Mouse (Mus musculus) MEL (cell line): ENCODE measurements around the gene Meis3. TPM values are rescaled to one million over a fixed set of nuclear protein-coding genes. Genes with fewer than 3 reads are reported as not detected.

ENCODE experiments used
- DNase-seq: peaks from one replicate; pipeline ENCODE4 v3.0.0; 2011; ENCODE audit warnings: low read depth, low spot score
- H3K27ac ChIP-seq: 2 replicates; pipeline ENCODE4 v1.5.1; 2012; ENCODE audit warnings: low read depth, mild to moderate bottlenecking, control low read depth, low read length, moderate library complexity; ENCODE audit not compliant: control insufficient read depth
- H3K27me3 ChIP-seq, 2 experiments: fragments of 150-350 bp in 1 of 2; sonication (generic) in 1 of 2; 2 replicates each; pipeline ENCODE4 v1.6.1; 2012; ENCODE audit warnings: low read length in 2 of 2, mild to moderate bottlenecking in 2 of 2, improper control_type of control experiment in 1 of 2, moderate library complexity in 1 of 2; ENCODE audit not compliant: insufficient read depth in 2 of 2, control insufficient read depth in 1 of 2
- H3K36me3 ChIP-seq, 2 experiments: 2 replicates each; pipeline ENCODE4 v1.6.1; 2012 to 2014; ENCODE audit warnings: low read length in 2 of 2, improper control_type of control experiment in 1 of 2, inconsistent platforms in 1 of 2, mild to moderate bottlenecking in 1 of 2; ENCODE audit not compliant: insufficient read depth in 2 of 2, control insufficient read depth in 1 of 2
- H3K4me1 ChIP-seq, 2 experiments: fragments of 150-350 bp in 1 of 2; sonication (generic) in 1 of 2; 2 replicates each; pipeline ENCODE4 v1.6.1; 2012; ENCODE audit warnings: low read length in 2 of 2, improper control_type of control experiment in 1 of 2, mild to moderate bottlenecking in 1 of 2; ENCODE audit not compliant: insufficient read depth in 2 of 2, control insufficient read depth in 1 of 2
- H3K4me3 ChIP-seq, 2 experiments: fragments of 150-350 bp in 1 of 2; sonication (generic) in 1 of 2; 2 replicates each; pipeline ENCODE4 v1.5.1; 2012; ENCODE audit warnings: low read depth in 2 of 2, low read length in 2 of 2, mild to moderate bottlenecking in 2 of 2, moderate library complexity in 2 of 2, control low read depth in 1 of 2, improper control_type of control experiment in 1 of 2; ENCODE audit not compliant: control insufficient read depth in 1 of 2, insufficient read depth in 1 of 2
- H3K79me2 ChIP-seq: 2 replicates; pipeline ENCODE4 v1.6.1; 2012; ENCODE audit warnings: mild to moderate bottlenecking, low read length, moderate library complexity; ENCODE audit not compliant: control insufficient read depth, poor library complexity, insufficient read depth
- H3K9ac ChIP-seq: 2 replicates; pipeline ENCODE4 v1.6.1; 2012; ENCODE audit warnings: low read depth, mild to moderate bottlenecking, control low read depth, low read length, moderate library complexity; ENCODE audit not compliant: control insufficient read depth, poor library complexity, severe bottlenecking
- H3K9me3 ChIP-seq: fragments of 150-350 bp; sonication (generic); replicated peaks from 2 replicates; pipeline ENCODE4 v1.6.1; 2012; ENCODE audit warnings: mild to moderate bottlenecking, low read length, improper control_type of control experiment, moderate library complexity; ENCODE audit not compliant: insufficient read depth
- CHD1 ChIP-seq: IDR thresholded peaks from 2 replicates; pipeline ENCODE4 v1.6.1; 2012; ENCODE audit warnings: low read depth, mild to moderate bottlenecking, inconsistent platforms, low read length, improper control_type of control experiment
- ELF1 ChIP-seq: IDR thresholded peaks from 2 replicates; pipeline ENCODE4 v1.6.1; 2014; ENCODE audit warnings: low read depth, mild to moderate bottlenecking, inconsistent platforms, low read length, improper control_type of control experiment, moderate library complexity
- KAT2A ChIP-seq: conservative IDR thresholded peaks from 2 replicates; pipeline ENCODE4 v1.6.1; 2012; ENCODE audit warnings: low read depth, low read length, improper control_type of control experiment, inconsistent platforms
- MAZ ChIP-seq: IDR thresholded peaks from 2 replicates; pipeline ENCODE4 v1.6.1; 2012; ENCODE audit warnings: low read depth, mild to moderate bottlenecking, inconsistent platforms, low read length, improper control_type of control experiment
- MEF2A ChIP-seq: IDR thresholded peaks from 2 replicates; pipeline ENCODE4 v1.6.1; 2014; ENCODE audit warnings: low read depth, mild to moderate bottlenecking, inconsistent platforms, low read length, improper control_type of control experiment; ENCODE audit not compliant: poor library complexity, insufficient replicate concordance, severe bottlenecking; ENCODE audit errors: extremely low read depth
- MXI1 ChIP-seq: IDR thresholded peaks from 2 replicates; pipeline ENCODE4 v1.6.1; 2011; ENCODE audit warnings: mild to moderate bottlenecking, low read depth, low read length, improper control_type of control experiment
- MYB ChIP-seq: IDR thresholded peaks from 2 replicates; pipeline ENCODE4 v1.6.1; 2011; ENCODE audit warnings: mild to moderate bottlenecking, low read depth, low read length, improper control_type of control experiment
- NELFE ChIP-seq: IDR thresholded peaks from 2 replicates; pipeline ENCODE4 v1.6.1; 2011; ENCODE audit warnings: low read depth, low read length, improper control_type of control experiment
- POLR2AphosphoS2 ChIP-seq: IDR thresholded peaks from 2 replicates; pipeline ENCODE4 v1.6.1; 2011; ENCODE audit warnings: low read length, improper control_type of control experiment
- RAD21 ChIP-seq: IDR thresholded peaks from 2 replicates; pipeline ENCODE4 v1.6.1; 2011; ENCODE audit warnings: mild to moderate bottlenecking, low read depth, low read length, improper control_type of control experiment
- SIN3A ChIP-seq: IDR thresholded peaks from 2 replicates; pipeline ENCODE4 v1.6.1; 2012; ENCODE audit warnings: low read length, improper control_type of control experiment, inconsistent platforms
- SMC3 ChIP-seq: IDR thresholded peaks from 2 replicates; pipeline ENCODE4 v1.6.1; 2011; ENCODE audit warnings: low read depth, low read length, improper control_type of control experiment
- TAL1 ChIP-seq: IDR thresholded peaks from 2 replicates; pipeline ENCODE4 v1.6.1; 2012; ENCODE audit warnings: mild to moderate bottlenecking, inconsistent platforms, low read length, moderate library complexity, mixed read lengths
- TBP ChIP-seq: IDR thresholded peaks from 2 replicates; pipeline ENCODE4 v1.8.0; 2011; ENCODE audit warnings: low read depth, low read length, improper control_type of control experiment
- USF1 ChIP-seq: IDR thresholded peaks from 2 replicates; pipeline ENCODE4 v1.6.1; 2014; ENCODE audit warnings: low read depth, mild to moderate bottlenecking, inconsistent platforms, low read length, improper control_type of control experiment, moderate library complexity
- ZC3H11A ChIP-seq: IDR thresholded peaks from 2 replicates; pipeline ENCODE4 v1.6.1; 2012; ENCODE audit warnings: low read depth, mild to moderate bottlenecking, inconsistent platforms, low read length, improper control_type of control experiment
- ZKSCAN1 ChIP-seq: IDR thresholded peaks from 2 replicates; pipeline ENCODE4 v1.6.1; 2012; ENCODE audit warnings: low read depth, mild to moderate bottlenecking, inconsistent platforms, low read length, improper control_type of control experiment, moderate library complexity
- ZNF384 ChIP-seq: IDR thresholded peaks from 2 replicates; pipeline ENCODE4 v1.6.1; 2012; ENCODE audit warnings: low read depth, mild to moderate bottlenecking, inconsistent platforms, low read length, improper control_type of control experiment
- polyA plus RNA-seq, 2 experiments: library from polyadenylated mRNA; stranded (reverse) in 1 of 2; unstranded in 1 of 2; fragments of >175 nt in 1 of 2; fragments of >200 nt in 1 of 2; gene quantifications; 2 replicates each; pipeline versions ENCODE4 v1.2.1 to v1.2.4; 2012; ENCODE audit warnings: low replicate concordance in 2 of 2, low read depth in 1 of 2; ENCODE audit not compliant: insufficient read length in 2 of 2, insufficient read depth in 1 of 2, missing spikeins in 1 of 2
- total RNA-seq: library from RNA; depleted of rRNA; stranded (reverse); fragments of 300-350 nt; gene quantifications from 2 replicates; pipeline ENCODE4 v1.2.3, GENCODE M21; 2012

Meis3 gene
- total and polyA plus RNA-seq, 3 experiments = 4.8 to 14.9 TPM; not detected in 1

DNA sequence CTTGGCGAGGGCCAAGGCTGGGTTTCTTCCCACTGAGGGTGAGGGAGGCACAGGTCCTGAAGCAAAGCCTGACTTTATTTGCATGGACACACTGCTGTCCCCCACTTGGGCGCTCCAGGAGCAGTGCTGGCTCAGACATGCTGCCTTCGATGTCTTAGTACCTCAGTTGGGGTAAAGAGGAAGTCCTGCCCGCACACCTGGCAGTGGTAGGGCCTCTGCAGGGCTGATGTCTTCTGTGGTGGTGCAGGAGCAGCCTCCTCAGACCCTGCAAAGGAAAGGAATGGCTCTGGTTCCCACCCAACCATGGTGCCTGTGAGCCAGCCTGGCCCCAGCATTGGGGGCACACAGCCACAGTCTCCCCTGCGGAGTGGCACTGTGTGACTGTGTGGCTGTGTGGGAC lies 22.3 kb downstream of the Meis3 start:
- DNase-seq = no peak
- Histone ChIP-seq H3K9me3 (no peaks in the 10 kb centered on the region), H3K27me3 (no peaks in the 10 kb centered on the region), H3K4me1 (no peaks in the 10 kb centered on the region), H3K36me3 (no peaks in the 10 kb centered on the region), H3K27ac (no peak overlapping the region), H3K79me2 (no peaks in the 10 kb centered on the region), H3K4me3 (no peak overlapping the region), H3K9ac (no peak overlapping the region)
- TF ChIP-seq SMC3 (no peak), RAD21 (no peak), CHD1 (no peak), TBP (no peak), ZNF384 (no peak), ZC3H11A (no peak), USF1 (no peak), MEF2A (no peak), MYB (no peak), KAT2A (no peak), SIN3A (no peak), POLR2AphosphoS2 (no peak)

- Histone ChIP-seq H3K9ac (no peak overlapping the region), H3K79me2 (no peaks in the 10 kb centered on the region), H3K27ac (no peak overlapping the region), H3K36me3 (no peaks in the 10 kb centered on the region), H3K9me3 (no peaks in the 10 kb centered on the region), H3K4me3 (no peak overlapping the region), H3K4me1 (no peaks in the 10 kb centered on the region), H3K27me3 (no peaks in the 10 kb centered on the region)
- TF ChIP-seq ELF1 (no peak), ZKSCAN1 (no peak), ZNF384 (no peak), NELFE (no peak), TAL1 (no peak), MAZ (no peak), MXI1 (no peak)
- no peak for DNase-seq
These were observed 23.6 kb downstream of the Meis3 start for GRCm38 (mm10) chr7:16198540-16198939.
